Mouse (Mus musculus) intestine, embryonic 16.5 days (tissue): Measurements from ENCODE around the gene Olfr435. TPM values are rescaled to one million over a fixed set of nuclear protein-coding genes. Genes with fewer than 3 reads are reported as not detected.

Source experiments
- ATAC-seq: fragments of 200-750 bp; cut with Nextera tagmentation; 2 replicates; pipeline ENCODE4 v1.8.0; 2017; ENCODE audit warnings: moderate TSS enrichment, moderate library complexity
- H3K27ac ChIP-seq: fragments of 300-500 bp; sonication (generic); 2 replicates; pipeline ENCODE4 v1.5.1; 2014; ENCODE audit warnings: mild to moderate bottlenecking, low read length
- H3K27me3 ChIP-seq: fragments of 300-500 bp; sonication (generic); replicated peaks from 2 replicates; pipeline ENCODE4 v1.6.1; 2014; ENCODE audit warnings: low read length, control low read depth, mixed read lengths; ENCODE audit not compliant: control insufficient read depth, insufficient read depth
- H3K36me3 ChIP-seq: fragments of 300-500 bp; sonication (generic); 2 replicates; pipeline ENCODE4 v1.6.1; 2014; ENCODE audit warnings: low read length, control low read depth; ENCODE audit not compliant: control insufficient read depth, insufficient read depth
- H3K4me1 ChIP-seq: fragments of 300-500 bp; sonication (generic); 2 replicates; pipeline ENCODE4 v1.6.1; 2014; ENCODE audit warnings: low read length, control low read depth, mixed read lengths; ENCODE audit not compliant: control insufficient read depth, insufficient read depth
- H3K4me2 ChIP-seq: fragments of 300-500 bp; sonication (generic); 2 replicates; pipeline ENCODE4 v1.6.1; 2014; ENCODE audit warnings: low read depth, low read length, control low read depth
- H3K4me3 ChIP-seq: fragments of 300-500 bp; sonication (generic); 2 replicates; pipeline ENCODE4 v1.5.1; 2014; ENCODE audit warnings: mild to moderate bottlenecking, low read length
- H3K9ac ChIP-seq: fragments of 300-500 bp; sonication (generic); 2 replicates; pipeline ENCODE4 v1.6.1; 2014; ENCODE audit warnings: low read depth, low read length
- H3K9me3 ChIP-seq: fragments of 300-500 bp; sonication (generic); 2 replicates; pipeline ENCODE4 v1.6.1; 2016; ENCODE audit warnings: low read length, control low read depth; ENCODE audit not compliant: control insufficient read depth
- WGBS: fragments of 180-500 bp; shearing (Covaris S2); extraction: QIAGEN DNeasy Blood & Tissue Kit; methylation state at CpG from one replicate; pipeline ENCODE4 v1.1.7; 2014; 5-methylcytosine and 5-hydroxymethylcytosine counted together
- polyA plus RNA-seq: library from polyadenylated mRNA; unstranded; fragments of >200 nt; fragmentation: Nextera tagmentation; extraction: Ambion mirVana; gene quantifications from 2 replicates; pipeline ENCODE4 v1.2.1, GENCODE M21; 2015

Gene Olfr435
- not detected in 2 replicates for polyA plus RNA-seq

GRCm38 (mm10) chr6:43196781-43197180, at the start of gene Olfr435:
Gene Olfr435 (plus strand): TSS chr6:43197146.
- no peaks in the 10 kb centered on the region for H3K4me1 ChIP-seq
- no peak within 1 kb of the TSS for H3K4me2 ChIP-seq
- H3K36me3 ChIP-seq: no peaks in the 10 kb centered on the region
- no peak within 1 kb of the TSS for H3K9ac ChIP-seq
- H3K27ac ChIP-seq: no peak within 1 kb of the TSS
- H3K9me3 ChIP-seq: no peaks in the 10 kb centered on the region
- no peak for ATAC-seq
- H3K4me3 ChIP-seq: no peak within 1 kb of the TSS
- no peaks in the 10 kb centered on the region for H3K27me3 ChIP-seq

DNA sequence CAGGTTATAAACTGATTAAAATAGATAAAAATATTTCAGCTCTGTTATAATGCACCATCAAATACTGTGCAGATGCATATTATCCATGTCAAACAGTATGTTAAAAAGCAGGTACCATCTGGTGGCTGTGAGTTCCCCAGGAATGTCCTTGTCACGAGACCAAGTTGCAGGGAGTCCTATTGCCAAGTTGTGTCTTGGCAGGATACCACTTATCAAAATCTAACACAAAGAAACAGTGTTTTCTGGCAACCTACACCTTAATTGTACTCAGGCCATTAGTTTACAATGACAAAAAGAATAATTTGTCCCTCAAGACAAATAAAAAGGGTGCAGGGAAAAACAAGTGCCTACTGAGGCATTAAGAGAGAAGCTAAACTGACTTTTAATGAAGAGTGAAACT, 37.4 kb upstream of the Olfr435 start:
- Histone ChIP-seq H3K36me3 (no peaks in the 10 kb centered on the region), H3K4me3 (no peak overlapping the region), H3K9me3 (no peaks in the 10 kb centered on the region), H3K4me1 (no peaks in the 10 kb centered on the region), H3K9ac (no peak overlapping the region), H3K27me3 (no peaks in the 10 kb centered on the region), H3K27ac (no peak overlapping the region), H3K4me2 (no peak overlapping the region)
- ATAC-seq: no peak
- 62% methylated on average over 1 of the region's 1 CpGs for WGBS

- H3K9ac ChIP-seq: no peak within 1 kb of the TSS
- H3K9me3 ChIP-seq: no peaks in the 10 kb centered on the region
These were observed 34.0 kb upstream of the Olfr435 start, which contains the start of gene Olfr437 for GRCm38 (mm10) chr6:43162982-43163381. Gene Olfr437 (plus strand): TSS chr6:43163282.

DNA sequence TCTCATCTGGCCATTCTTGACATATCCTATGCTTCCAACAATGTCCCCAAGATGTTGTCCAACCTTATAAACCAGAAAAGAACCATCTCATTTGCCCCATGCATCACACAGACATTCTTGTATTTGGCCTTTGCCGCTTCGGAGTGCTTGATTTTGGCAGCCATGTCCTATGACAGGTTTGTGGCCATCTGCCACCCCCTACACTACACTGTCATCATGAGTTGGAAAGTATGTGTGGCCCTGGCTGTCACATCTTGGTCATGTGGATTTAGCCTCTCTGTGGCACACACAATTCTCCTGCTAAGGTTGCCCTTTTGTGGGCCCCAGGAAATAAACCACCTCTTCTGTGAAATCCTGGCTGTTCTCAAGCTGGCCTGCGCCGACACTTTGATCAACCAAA, 29.7 kb upstream of the Olfr435 start:
- Histone ChIP-seq H3K27ac (no peak overlapping the region), H3K4me3 (no peak overlapping the region), H3K36me3 (no peaks in the 10 kb centered on the region), H3K27me3 (no peaks in the 10 kb centered on the region), H3K9me3 (no peaks in the 10 kb centered on the region), H3K9ac (no peak overlapping the region), H3K4me2 (no peak overlapping the region), H3K4me1 (no peaks in the 10 kb centered on the region)
- no peak for ATAC-seq
- WGBS: 97% methylated on average over 4 of the region's 4 CpGs

More at GRCm38 (mm10) chr6:43162982-43163381, 34.0 kb upstream of the Olfr435 start, which contains the start of gene Olfr437:
- no peak within 1 kb of the TSS for H3K4me2 ChIP-seq
- no peaks in the 10 kb centered on the region for H3K27me3 ChIP-seq
- ATAC-seq: no peak
- H3K4me3 ChIP-seq: no peak within 1 kb of the TSS
- 74% methylated on average over 3 of the region's 3 CpGs for WGBS
- H3K36me3 ChIP-seq: no peaks in the 10 kb centered on the region
- H3K27ac ChIP-seq: no peak within 1 kb of the TSS
- no peaks in the 10 kb centered on the region for H3K4me1 ChIP-seq

DNA sequence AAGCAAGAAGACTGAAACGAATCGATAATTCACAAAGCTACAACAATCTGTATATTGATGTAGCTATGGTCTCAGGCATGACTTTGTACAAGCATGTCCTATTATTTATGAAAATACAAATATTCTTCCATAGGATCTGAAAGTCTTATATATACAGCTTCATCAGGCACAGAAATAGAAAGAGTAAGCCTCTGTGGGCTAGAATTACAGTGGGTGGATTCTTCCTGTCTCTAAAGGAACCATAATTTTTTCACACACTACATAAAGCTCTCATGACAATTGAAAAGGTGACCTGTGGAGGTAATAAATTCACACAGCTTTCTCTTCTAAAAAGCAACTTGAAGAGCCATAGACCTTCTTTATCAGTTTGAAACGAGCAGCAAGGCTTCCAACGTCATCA, 25.1 kb upstream of the Olfr435 start, which contains the start of gene Olfr13:
Gene Olfr13 (plus strand): TSS at position 301 of the 400 bp plus-strand sequence.
- WGBS: 59% methylated on average over 4 of the region's 4 CpGs
- Histone ChIP-seq H3K27ac (no peak within 1 kb of the TSS), H3K4me3 (no peak within 1 kb of the TSS), H3K9ac (no peak within 1 kb of the TSS), H3K36me3 (no peaks in the 10 kb centered on the region), H3K9me3 (no peaks in the 10 kb centered on the region), H3K4me2 (no peak within 1 kb of the TSS), H3K4me1 (no peaks in the 10 kb centered on the region), H3K27me3 (no peaks in the 10 kb centered on the region)
- no peak for ATAC-seq

DNA sequence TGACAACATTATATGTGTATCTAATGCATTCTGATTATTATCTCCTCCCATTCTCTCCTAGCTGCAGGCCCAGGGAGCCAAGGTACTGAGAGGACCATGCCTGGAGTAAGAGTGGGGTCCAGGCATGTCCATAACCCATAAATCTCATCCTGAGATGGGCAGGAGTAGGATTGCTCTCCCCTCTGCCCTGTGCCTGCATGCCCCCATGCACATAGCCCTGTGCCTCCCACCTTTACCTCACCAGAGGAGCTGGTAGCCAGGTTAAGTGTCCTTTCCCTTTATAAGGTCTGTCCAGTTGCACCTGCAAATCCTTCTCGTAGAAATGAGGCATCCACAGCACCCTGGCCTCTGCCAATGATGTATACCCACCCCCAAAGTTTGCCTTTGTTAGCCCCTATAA, 18.8 kb upstream of the Olfr435 start:
- Histone ChIP-seq H3K36me3 (no peaks in the 10 kb centered on the region), H3K9me3 (no peaks in the 10 kb centered on the region), H3K9ac (no peak overlapping the region), H3K4me2 (no peak overlapping the region), H3K27ac (no peak overlapping the region), H3K4me3 (no peak overlapping the region), H3K27me3 (no peaks in the 10 kb centered on the region), H3K4me1 (no peaks in the 10 kb centered on the region)
- no peak for ATAC-seq
- 77% methylated on average over 1 of the region's 1 CpGs for WGBS

DNA sequence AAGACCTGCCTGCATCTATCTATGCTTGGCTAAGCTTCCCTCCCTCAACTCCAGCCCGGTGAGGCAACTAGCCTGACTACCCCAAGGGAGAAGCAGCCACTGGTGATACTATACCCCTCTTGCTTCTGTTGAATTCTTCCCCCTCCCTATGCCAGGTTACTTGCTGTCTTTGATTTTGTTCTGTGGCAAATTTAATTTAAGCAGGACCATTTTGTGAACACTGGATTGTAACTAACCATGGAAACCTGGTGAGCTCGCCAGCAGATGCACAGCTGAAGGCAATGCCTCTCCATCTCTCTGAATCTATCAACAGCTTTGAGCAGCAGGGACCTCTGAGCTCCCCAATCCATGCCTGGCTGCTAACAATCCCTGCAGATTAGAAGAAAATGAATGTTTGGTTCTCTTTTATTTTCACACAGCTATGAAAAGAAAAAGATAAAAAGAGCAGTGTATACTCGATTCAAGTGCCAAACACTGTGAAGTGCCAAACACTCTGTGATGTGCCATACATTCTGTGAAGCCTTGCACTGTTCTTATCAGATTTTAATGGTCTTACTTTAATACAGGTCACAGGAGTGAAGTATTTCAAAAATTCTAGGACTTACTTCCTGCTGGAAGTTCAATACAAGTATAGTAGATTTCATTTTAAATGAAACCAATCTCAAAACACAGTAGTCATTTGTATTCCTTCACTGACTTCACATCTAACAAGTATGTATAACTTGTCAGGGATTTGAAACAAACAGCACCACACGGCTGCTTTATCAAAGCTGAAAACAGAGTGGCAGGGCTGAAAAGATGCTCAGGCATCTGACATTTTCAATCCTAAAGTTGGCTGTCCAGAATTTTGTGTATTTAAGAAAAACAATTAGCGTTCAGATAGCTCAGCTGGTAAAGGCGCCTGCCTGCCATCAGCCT, 18.1 kb upstream of the Olfr435 start:
- Histone ChIP-seq H3K9ac (no peak overlapping the region), H3K9me3 (no peaks in the 10 kb centered on the region), H3K4me2 (no peak overlapping the region), H3K4me1 (no peaks in the 10 kb centered on the region), H3K36me3 (no peaks in the 10 kb centered on the region), H3K4me3 (no peak overlapping the region), H3K27me3 (no peaks in the 10 kb centered on the region), H3K27ac (no peak overlapping the region)
- no peak for ATAC-seq
- WGBS: 59% methylated on average over 6 of the region's 6 CpGs

DNA sequence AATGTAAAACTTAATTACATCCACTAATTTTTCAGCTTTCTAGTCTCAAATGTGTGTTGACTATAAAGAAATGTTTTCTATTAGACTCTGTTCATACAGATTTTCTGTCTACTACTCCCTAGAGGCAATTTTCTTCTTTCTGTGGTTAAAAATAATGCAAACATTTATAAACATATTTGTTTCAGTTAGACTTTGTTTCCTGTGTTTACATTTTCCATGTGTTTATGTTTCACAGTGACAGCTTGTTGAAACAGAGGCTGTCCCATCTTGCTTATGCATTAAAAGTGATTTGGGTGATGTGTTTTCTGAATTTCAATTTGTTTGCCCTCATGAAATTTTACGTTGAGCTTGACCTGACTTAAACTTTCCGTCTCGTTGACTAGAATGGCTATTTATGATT, 6.0 kb upstream of the Olfr435 start:
- no peak overlapping the region for H3K27ac ChIP-seq
- no peaks in the 10 kb centered on the region for H3K27me3 ChIP-seq
- H3K9me3 ChIP-seq: no peaks in the 10 kb centered on the region
- H3K4me2 ChIP-seq: no peak overlapping the region
- no peaks in the 10 kb centered on the region for H3K36me3 ChIP-seq
- WGBS: 59% methylated on average over 3 of the region's 3 CpGs
- H3K9ac ChIP-seq: no peak overlapping the region
- H3K4me1 ChIP-seq: no peaks in the 10 kb centered on the region
- no peak overlapping the region for H3K4me3 ChIP-seq
- ATAC-seq: no peak

- Histone ChIP-seq H3K9me3 (no peaks in the 10 kb centered on the region), H3K4me2 (no peak overlapping the region), H3K4me3 (no peak overlapping the region), H3K27ac (no peak overlapping the region), H3K36me3 (no peaks in the 10 kb centered on the region), H3K4me1 (no peaks in the 10 kb centered on the region), H3K27me3 (no peaks in the 10 kb centered on the region), H3K9ac (no peak overlapping the region)
- WGBS: 48% methylated on average over 3 of the region's 3 CpGs
- no peak for ATAC-seq
These were observed 1.1 kb downstream of the Olfr435 start for GRCm38 (mm10) chr6:43198094-43198493.
